Mouse (Mus musculus) neural tube, embryonic 13.5 days (tissue): ENCODE data around the gene Utp14a. TPM values are rescaled to one million over a fixed set of nuclear protein-coding genes. Genes with fewer than 3 reads are reported as not detected.

Experiments used
- ATAC-seq: fragments of 200-750 bp; cut with Nextera tagmentation; 2 replicates; pipeline ENCODE4 v1.8.0; 2017; ENCODE audit warnings: low read depth, mild to moderate bottlenecking, moderate TSS enrichment, moderate library complexity
- H3K27ac ChIP-seq: fragments of 300-500 bp; sonication (generic); replicated peaks from 2 replicates; pipeline ENCODE4 v1.5.1; 2015; ENCODE audit warnings: moderate library complexity, mild to moderate bottlenecking, inconsistent platforms
- H3K27me3 ChIP-seq: fragments of 300-500 bp; sonication (generic); 2 replicates; pipeline ENCODE4 v1.6.1; 2015; ENCODE audit warnings: mild to moderate bottlenecking, inconsistent platforms
- H3K36me3 ChIP-seq: fragments of 300-500 bp; sonication (generic); 2 replicates; pipeline ENCODE4 v1.6.1; 2015; ENCODE audit warnings: mild to moderate bottlenecking, inconsistent platforms
- H3K4me1 ChIP-seq: fragments of 300-500 bp; sonication (generic); replicated peaks from 2 replicates; pipeline ENCODE4 v1.6.1; 2015; ENCODE audit warnings: inconsistent platforms
- H3K4me2 ChIP-seq: fragments of 300-500 bp; sonication (generic); 2 replicates; pipeline ENCODE4 v1.6.1; 2015; ENCODE audit warnings: inconsistent platforms, mild to moderate bottlenecking, moderate library complexity
- H3K4me3 ChIP-seq: fragments of 300-500 bp; sonication (generic); 2 replicates; pipeline ENCODE4 v1.5.1; 2015; ENCODE audit warnings: mild to moderate bottlenecking, inconsistent platforms
- H3K9ac ChIP-seq: fragments of 300-500 bp; sonication (generic); 2 replicates; pipeline ENCODE4 v1.6.1; 2015; ENCODE audit warnings: moderate library complexity, mild to moderate bottlenecking, inconsistent platforms
- H3K9me3 ChIP-seq: fragments of 300-500 bp; sonication (generic); 2 replicates; pipeline ENCODE4 v1.6.1; 2016; ENCODE audit warnings: inconsistent platforms
- WGBS: fragments of 180-500 bp; shearing (Covaris S2); methylation state at CpG from one replicate; pipeline ENCODE4 v1.1.7; 2015; 5-methylcytosine and 5-hydroxymethylcytosine counted together
- polyA plus RNA-seq: library from polyadenylated mRNA; unstranded; fragments of >200 nt; fragmentation: Nextera tagmentation; extraction: Ambion mirVana; gene quantifications from 2 replicates; pipeline ENCODE4 v1.2.1, GENCODE M21; 2015

The Utp14a gene
- polyA plus RNA-seq, 1 experiment from 2014 or later: 18.9 TPM

- Histone ChIP-seq H3K4me2 (no peak overlapping the region), H3K9ac (no peak overlapping the region), H3K9me3 (no peaks in the 10 kb centered on the region), H3K27me3 (peaks cover 33% of the 10 kb centered on the region), H3K4me3 (no peak overlapping the region), H3K36me3 (no peaks in the 10 kb centered on the region), H3K27ac (no peak overlapping the region), H3K4me1 (0 out of 2 replicates have a peak, but pooled peaks cover 6% of the 10 kb centered on the region)
- ATAC-seq: no peak
- 54% methylated on average over 3 of the region's 3 CpGs for WGBS
Observed at GRCm38 (mm10) chrX:48317444-48317843, 60.8 kb downstream of the Utp14a start.

GRCm38 (mm10) chrX:48318194-48318593, 61.5 kb downstream of the Utp14a start:
- H3K27me3 ChIP-seq: peaks cover 33% of the 10 kb centered on the region
- no peak for ATAC-seq
- H3K4me3 ChIP-seq: no peak overlapping the region
- no peak overlapping the region for H3K4me2 ChIP-seq
- no peaks in the 10 kb centered on the region for H3K36me3 ChIP-seq
- H3K9ac ChIP-seq: no peak overlapping the region
- no peak overlapping the region for H3K27ac ChIP-seq
- H3K4me1 ChIP-seq: 0 out of 2 replicates have a peak, but pooled peaks cover 6% of the 10 kb centered on the region
- WGBS: 26% methylated on average over 9 of the region's 9 CpGs
- H3K9me3 ChIP-seq: no peaks in the 10 kb centered on the region

Other genes with a start within 250 kb of the Utp14a start
- 2.6 and 3.5 TPM in 2 replicates for gene Apln, start 222.0 kb upstream of the Utp14a start, polyA plus RNA-seq
- gene Xpnpep2, start 148.1 kb upstream of the Utp14a start, polyA plus RNA-seq: 0.68 and 1.0 TPM in 2 replicates
- 1.1 and 1.4 TPM in 2 replicates for gene Sash3, start 110.4 kb upstream of the Utp14a start, polyA plus RNA-seq
- 8.0 and 10.5 TPM in 2 replicates for gene Zdhhc9, start 48.0 kb upstream of the Utp14a start, polyA plus RNA-seq
- 5.8 and 7.8 TPM in 2 replicates for gene Bcorl1, start 84.5 kb downstream of the Utp14a start, polyA plus RNA-seq
- gene Elf4, start 206.3 kb downstream of the Utp14a start, polyA plus RNA-seq: 0.85 and 0.92 TPM in 2 replicates